Mouse (Mus musculus) mesoderm, embryonic 11.5 days (tissue): ENCODE results near the gene Grcc10.

Source experiments
- DNase-seq: peaks from one replicate; pipeline ENCODE4 v3.0.0-alpha.2; 2012; ENCODE audit warnings: low read depth, low spot score

Gene Grcc10

GRCm38 (mm10) chr6:124757351-124757880 lies 16.2 kb upstream of the Grcc10 start:
- no peak for DNase-seq

- peak; percentile 82 for DNase-seq
Observed at GRCm38 (mm10) chr6:124756652-124757350, 15.6 kb upstream of the Grcc10 start.

- DNase-seq: peak; percentile 66
Observed at GRCm38 (mm10) chr6:124755831-124756595, 14.8 kb upstream of the Grcc10 start, which contains the start of the genes Gm45234 and Atn1. Gene Gm45234 (minus strand): TSS chr6:124756021. Gene Atn1 (minus strand): TSS chr6:124756524.

- no peak for DNase-seq
Observed at GRCm38 (mm10) chr6:124755306-124755705, 14.1 kb upstream of the Grcc10 start.

- no peak for DNase-seq
Observed at GRCm38 (mm10) chr6:124753861-124754260, 12.7 kb upstream of the Grcc10 start.

- no peak for DNase-seq
Observed at GRCm38 (mm10) chr6:124750405-124750804, 9.2 kb upstream of the Grcc10 start.

- no peak for DNase-seq
Observed at GRCm38 (mm10) chr6:124746654-124747632, 5.8 kb upstream of the Grcc10 start.

- no peak for DNase-seq
Observed at GRCm38 (mm10) chr6:124746296-124746605, 5.1 kb upstream of the Grcc10 start.

- peak; percentile 97 for DNase-seq
Observed at GRCm38 (mm10) chr6:124745490-124746295, 4.5 kb upstream of the Grcc10 start.

- no peak for DNase-seq
Observed at GRCm38 (mm10) chr6:124744755-124745321, 3.7 kb upstream of the Grcc10 start.

- DNase-seq: no peak
Observed at GRCm38 (mm10) chr6:124743647-124744046, 2.5 kb upstream of the Grcc10 start.

- DNase-seq: no peak
Observed at GRCm38 (mm10) chr6:124742839-124743514, 1.8 kb upstream of the Grcc10 start.

- no peak for DNase-seq
Observed at GRCm38 (mm10) chr6:124741842-124742241, 668 bp upstream of the Grcc10 start.

- DNase-seq: peak; percentile 61
Observed at GRCm38 (mm10) chr6:124740211-124740887, 825 bp downstream of the Grcc10 start.

GRCm38 (mm10) chr6:124739231-124739796 lies 1.9 kb downstream of the Grcc10 start:
- no peak for DNase-seq

GRCm38 (mm10) chr6:124738511-124739023 lies 2.6 kb downstream of the Grcc10 start, which contains the start of gene Ptpn6:
Gene Ptpn6 (minus strand): TSS chr6:124738714.
- DNase-seq: peak; percentile 42

- DNase-seq: no peak
Observed at GRCm38 (mm10) chr6:124737040-124737439, 4.1 kb downstream of the Grcc10 start.

- DNase-seq: no peak
Observed at GRCm38 (mm10) chr6:124734417-124734816, 6.8 kb downstream of the Grcc10 start.
